Mouse (Mus musculus) liver (tissue): ENCODE results near the gene Htra3.

Experiments
- DNase-seq: peaks from one replicate; pipeline ENCODE4 v3.0.0-alpha.2; 2020; ENCODE audit warnings: mixed read lengths

The Htra3 gene

DNA sequence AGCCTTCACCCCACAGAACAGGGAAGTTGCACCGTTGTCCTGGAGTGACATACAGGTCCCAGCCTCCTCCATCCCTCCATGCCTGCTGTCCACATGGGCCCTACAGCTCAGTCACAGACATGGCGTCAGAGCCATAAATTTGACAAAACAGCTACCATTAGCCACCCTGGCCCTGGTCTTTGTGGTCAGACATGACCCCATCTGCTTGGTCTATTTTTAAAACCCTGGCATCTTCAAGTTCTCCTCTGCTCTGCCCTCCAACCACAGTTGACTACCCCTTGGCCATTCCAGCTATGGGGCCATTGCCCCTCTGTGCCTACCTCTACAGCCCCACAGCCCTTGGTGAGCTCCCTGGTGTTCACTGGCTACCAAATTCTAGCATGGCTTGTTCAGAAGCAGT lies 69.6 kb downstream of the Htra3 start:
- DNase-seq = no peak

- DNase-seq = peak; percentile 22
Observed at GRCm38 (mm10) chr5:35609381-35609780, 70.2 kb downstream of the Htra3 start.

DNA sequence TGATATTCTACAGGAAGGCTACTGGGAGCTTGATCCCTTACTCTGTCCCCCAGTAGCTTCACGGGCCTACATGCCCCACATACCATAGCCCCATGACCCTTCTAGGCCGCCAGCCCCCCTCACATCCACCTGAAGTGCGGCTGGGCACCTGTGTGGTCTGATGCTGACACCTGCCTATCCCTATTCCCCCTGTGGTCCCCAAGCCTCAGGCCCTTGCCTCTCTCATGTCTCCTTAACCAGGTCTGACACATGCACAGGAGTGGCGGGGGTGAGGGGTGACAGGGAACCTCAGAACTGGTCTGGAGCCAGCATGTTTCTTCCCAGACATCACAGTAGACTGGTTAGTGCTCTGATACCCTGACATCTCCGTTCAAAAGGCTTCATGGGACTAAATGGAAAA lies 71.0 kb downstream of the Htra3 start:
- DNase-seq = no peak

DNA sequence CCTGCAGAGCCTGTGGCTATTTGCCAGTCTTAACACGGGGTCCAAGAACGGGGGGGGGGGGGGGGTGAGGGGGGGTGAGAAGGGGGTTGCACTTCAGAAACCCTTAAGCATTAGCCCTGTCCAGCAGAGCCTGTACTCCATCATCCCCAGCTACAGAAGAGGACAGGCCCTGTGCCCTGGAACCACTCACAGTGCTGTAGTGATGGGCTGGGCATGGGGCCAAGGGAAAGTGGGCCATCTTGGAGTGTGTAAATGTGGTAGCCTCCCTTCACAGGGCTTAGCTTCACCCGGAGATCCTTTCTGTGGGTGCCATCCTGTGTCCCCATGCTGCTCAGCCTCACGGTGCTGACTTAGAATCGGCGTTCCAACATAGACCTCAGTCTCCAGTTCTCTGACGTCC lies 71.8 kb downstream of the Htra3 start:
- DNase-seq = no peak

DNA sequence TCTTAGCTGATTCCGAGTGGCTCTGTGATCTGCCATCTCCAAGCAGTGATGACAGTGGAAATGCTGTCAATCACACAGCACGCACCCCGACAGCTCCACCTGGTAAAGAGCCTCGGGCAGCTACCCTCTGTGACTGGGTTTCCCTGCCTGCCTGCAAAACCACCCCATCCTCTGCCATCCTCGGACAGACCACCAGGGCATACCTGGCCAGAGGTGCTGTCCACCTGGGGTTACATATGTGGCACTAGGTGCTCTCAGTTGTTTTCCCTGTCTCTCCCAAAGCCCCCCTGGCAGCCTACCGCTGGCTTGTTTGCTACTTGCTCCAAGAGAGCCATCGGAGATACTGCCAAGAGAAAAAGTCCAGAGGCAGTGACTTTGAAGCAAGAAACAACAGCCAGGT lies 72.8 kb downstream of the Htra3 start:
- no peak for DNase-seq

DNA sequence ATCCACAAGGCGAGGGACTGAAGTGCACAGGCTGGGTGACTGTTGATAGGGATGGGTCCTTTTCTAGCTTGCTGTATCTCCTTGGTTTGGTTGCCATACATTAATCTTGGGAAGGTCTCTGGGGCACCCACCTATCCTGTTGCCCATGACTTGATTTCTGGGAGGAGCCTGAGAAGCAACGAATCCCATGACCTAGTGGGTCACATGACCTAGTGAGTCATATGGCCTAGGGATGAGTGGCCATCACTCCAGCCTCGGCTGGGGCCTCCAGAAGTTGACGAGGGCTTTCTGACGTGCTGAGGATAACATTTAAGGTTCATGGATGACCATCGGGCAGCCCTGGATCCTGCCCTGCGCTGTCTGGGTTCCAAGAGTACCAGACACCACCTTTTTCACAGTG lies 74.2 kb downstream of the Htra3 start:
- DNase-seq = no peak
